Mouse (Mus musculus): ENCODE measurements around the gene Lpcat2. TPM values are rescaled to one million over a fixed set of nuclear protein-coding genes. Genes with fewer than 3 reads are reported as not detected.

Lpcat2 gene
- total RNA-seq, 2 experiments from 2014 or later, result 5.5 to 6.9 TPM

GRCm38 (mm10) chr8:92906553-92906952, 51.4 kb downstream of the Lpcat2 start:
- DNase-seq (ENCODE audit: low spot score in 2 of 2), result no peak

GRCm38 (mm10) chr8:92908448-92908847, 53.3 kb downstream of the Lpcat2 start:
- DNase-seq (ENCODE audit: low spot score in 2 of 2), result no peak

DNA sequence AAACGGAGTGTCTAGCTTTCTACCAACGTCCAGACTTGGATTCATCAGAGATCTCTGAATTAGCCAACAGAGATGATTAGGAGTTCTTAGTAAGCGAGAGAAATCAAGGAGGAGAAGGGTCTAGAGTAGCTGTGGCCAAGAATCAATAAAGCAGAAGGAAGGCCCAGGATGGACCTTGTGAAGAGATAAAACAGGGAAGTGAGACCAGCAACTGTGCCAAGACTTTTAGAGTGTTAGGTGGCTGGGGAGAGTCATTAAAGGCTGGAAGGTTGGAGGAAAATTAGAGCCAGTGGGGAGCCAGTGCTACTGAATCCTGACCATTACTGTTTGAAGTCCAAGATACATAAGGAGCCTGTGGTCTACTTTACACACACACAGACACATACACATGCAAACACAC, 56.3 kb downstream of the Lpcat2 start:
- DNase-seq (ENCODE audit: low spot score in 2 of 2), result no peak

DNA sequence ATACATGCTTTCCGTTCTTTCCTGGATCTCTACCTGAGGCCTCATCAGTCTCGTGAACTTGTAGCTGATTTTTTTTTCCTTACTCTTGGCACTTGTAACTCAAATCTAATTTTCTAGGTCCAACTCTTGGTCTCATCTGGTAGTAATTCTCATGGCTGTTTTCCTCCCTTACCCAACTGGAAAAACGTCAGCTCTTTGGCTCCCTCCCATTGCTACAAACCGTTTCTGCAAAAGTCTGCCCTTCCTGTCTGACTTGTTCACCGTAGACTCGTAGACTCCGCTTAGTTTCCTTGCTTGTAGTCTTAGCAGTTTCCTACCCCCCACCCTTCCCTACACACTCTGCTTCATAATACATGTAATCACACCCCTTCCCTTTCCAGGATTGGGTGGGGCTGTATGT, 58.3 kb downstream of the Lpcat2 start:
- DNase-seq (ENCODE audit: low spot score in 2 of 2), result no peak

GRCm38 (mm10) chr8:92916082-92916481, 60.9 kb downstream of the Lpcat2 start:
- DNase-seq (ENCODE audit: low spot score in 2 of 2), result no peak

DNA sequence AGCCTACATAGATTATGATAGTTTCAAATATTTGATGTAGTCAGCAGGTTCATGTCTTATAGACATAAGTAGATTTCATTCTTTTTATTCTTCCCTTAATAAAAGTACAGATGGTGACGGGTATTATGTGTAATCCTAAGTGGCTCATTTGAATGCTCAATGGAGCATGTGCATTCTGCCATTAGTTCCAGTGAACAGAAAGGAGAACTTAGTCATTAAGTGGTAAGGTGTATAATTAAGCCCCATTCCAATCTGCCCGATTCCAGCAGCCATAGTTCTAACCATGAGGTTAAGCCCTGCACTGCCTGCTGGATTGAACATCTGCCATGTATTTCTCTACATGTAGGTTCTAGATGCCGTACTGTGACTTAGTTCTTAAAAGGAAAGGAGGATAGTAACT, 66.6 kb downstream of the Lpcat2 start:
- DNase-seq (ENCODE audit: low spot score in 2 of 2), result no peak

- DNase-seq (ENCODE audit: low spot score in 2 of 2), result no peak
Observed at GRCm38 (mm10) chr8:92928986-92929385, 73.8 kb downstream of the Lpcat2 start.

- no peak for DNase-seq (ENCODE audit: low spot score in 2 of 2)
Observed at GRCm38 (mm10) chr8:92938056-92938455, 82.9 kb downstream of the Lpcat2 start.

DNA sequence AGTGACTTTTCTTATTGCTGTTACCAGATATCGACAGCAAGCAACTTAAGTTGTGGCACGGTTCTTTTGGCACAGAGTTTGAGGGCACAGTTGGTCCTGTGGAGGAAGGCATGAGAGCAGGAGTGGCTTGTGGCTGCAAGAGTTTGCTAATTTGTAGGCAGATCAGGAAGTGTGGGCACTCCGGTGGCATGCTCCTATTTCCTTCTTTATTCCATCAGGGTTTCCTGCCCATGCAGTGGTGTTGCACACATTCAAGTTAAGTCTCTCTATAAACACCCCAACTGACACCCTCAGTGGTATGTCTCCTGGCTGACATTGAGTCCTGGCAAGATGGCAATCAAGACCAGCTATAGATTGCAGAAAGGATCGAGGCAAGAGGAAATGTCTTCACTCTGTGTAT, 93.9 kb downstream of the Lpcat2 start:
- no peak for DNase-seq (ENCODE audit: low spot score in 2 of 2)

DNA sequence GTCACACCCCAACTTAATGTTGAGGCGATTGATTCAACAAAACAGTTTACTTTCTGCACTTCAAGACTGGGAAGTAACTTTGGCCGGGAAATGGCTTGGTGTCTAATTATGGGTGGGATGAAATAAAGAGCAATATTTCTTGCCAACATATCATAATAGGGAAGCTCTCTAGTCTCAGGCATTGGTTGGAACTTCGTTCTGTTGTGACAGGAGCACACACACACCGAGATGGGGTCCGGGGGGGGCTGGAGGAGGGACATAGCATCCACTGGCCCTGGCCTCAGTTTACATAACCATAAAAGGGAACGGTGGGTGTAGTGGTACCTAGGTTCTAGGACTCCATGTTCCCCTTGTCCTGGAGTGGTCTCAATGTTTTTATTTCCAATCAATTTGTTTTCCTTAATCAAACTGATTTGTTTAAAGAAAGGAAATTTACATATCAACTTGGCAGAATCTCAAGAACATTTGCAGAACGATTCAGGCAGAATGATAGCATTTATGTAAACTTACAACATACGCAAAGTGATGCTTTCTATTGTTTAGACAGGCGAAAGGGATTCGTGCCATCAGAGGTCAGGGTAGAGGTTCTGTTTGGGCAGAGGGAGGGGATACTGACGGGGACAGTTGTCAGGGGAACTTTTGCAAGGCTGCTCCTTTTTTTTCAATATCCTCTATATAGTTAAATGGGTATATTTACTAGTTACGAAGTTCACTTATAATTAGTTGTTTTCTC, 95.7 kb downstream of the Lpcat2 start:
- DNase-seq (ENCODE audit: low spot score in 2 of 2), result no peak

DNA sequence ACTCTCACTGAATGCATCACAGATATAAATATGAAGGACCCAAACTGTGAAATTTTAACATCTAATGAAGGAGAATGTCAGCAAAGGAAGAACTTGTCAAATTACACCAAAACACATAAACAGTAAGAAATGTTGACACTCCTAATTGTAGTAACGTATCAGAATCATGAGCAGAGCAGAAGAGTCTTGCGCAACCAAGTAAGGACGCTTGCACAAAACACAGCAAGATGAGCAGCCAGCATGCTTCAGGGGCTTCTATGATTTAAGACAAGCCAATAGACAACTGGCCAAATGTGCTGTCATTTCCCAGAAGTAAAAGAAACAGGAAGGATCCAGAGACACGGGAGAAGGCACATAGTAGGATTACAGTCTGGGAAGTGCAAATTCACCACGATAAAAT, 98.9 kb downstream of the Lpcat2 start:
- no peak for DNase-seq (ENCODE audit: low spot score in 2 of 2)

GRCm38 (mm10) chr8:92959779-92960178, 104.6 kb downstream of the Lpcat2 start, which contains the start of gene Slc6a2:
Gene Slc6a2, plus strand, starts transcription at chr8:92960079.
- DNase-seq (ENCODE audit: low spot score in 2 of 2), result no peak

DNA sequence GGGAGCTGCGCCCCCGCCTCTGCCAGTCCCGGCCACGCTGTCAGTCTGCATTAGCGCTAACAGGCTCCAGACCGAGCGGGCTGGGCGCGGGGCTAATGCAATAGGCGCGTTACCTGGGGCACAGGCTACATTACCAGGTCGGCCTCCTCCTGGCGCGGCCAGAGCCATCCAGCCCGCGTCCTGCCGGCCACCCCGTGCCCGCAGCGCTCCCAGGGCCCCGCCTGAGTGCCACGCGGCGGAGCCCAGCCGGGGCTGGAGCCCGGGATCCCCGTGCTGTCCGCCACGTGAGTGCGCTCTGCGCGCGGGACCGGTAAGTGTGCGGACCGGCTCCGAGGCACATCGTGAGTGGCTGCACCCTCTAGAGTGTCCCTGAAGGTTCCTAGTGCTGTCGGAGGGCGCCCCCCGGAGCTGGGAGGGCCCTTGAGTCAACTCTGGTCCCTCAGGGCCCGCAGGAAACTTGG, 105.3 kb downstream of the Lpcat2 start:
- DNase-seq (ENCODE audit: low spot score in 2 of 2), result no peak

DNA sequence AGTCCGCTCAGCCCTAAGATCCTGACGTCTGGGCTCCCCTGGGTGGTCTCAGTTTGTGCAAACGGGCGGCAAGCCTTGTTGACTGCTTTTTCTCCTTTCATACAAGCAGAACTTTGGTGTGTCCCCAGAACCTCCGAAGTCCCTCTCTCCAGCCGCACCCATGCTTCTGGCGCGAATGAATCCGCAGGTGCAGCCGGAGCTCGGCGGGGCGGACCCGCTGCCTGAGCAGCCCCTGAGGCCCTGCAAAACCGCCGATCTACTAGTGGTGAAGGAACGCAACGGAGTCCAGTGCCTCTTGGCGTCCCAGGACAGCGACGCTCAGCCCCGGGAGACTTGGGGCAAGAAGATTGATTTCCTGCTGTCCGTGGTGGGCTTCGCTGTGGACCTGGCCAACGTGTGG, 105.9 kb downstream of the Lpcat2 start:
- DNase-seq (ENCODE audit: low spot score in 2 of 2), result no peak

- DNase-seq (ENCODE audit: low spot score in 2 of 2), result no peak
Observed at GRCm38 (mm10) chr8:92964556-92964955, 109.4 kb downstream of the Lpcat2 start.

Small RNA genes within 50 kb of the gene (microRNA-seq; reads per million reads assigned to microRNA genes)
- gene Gm22151, result not detected

Other genes with a start within 250 kb of the Lpcat2 start
- gene Irx6, start 181.1 kb upstream of the Lpcat2 start, total RNA-seq (2021), result not detected
- gene Mmp2, start 28.0 kb upstream of the Lpcat2 start, total RNA-seq (2021), result 100 to 1,000 TPM; 103 to 107 TPM
- under 1 TPM; 0.31 to 0.70 TPM for gene Capns2, start 46.1 kb downstream of the Lpcat2 start, total RNA-seq (2021)
- 10 to 100 TPM; 33.3 to 59.2 TPM for gene Slc6a2, start 104.7 kb downstream of the Lpcat2 start, total RNA-seq (2021)
- not detected for gene Ces1a, start 192.9 kb downstream of the Lpcat2 start, total RNA-seq (2021)
- 1 to 10 TPM in 1 of 2 experiments, not detected in 1; 4.0 TPM for gene Ces1b, start 224.7 kb downstream of the Lpcat2 start, total RNA-seq (2021)

Measured in adrenal gland, postnatal 4 days (tissue).